Mouse (Mus musculus) intestine, embryonic 14.5 days (tissue): ENCODE data around the gene Pdlim4. TPM values are rescaled to one million over a fixed set of nuclear protein-coding genes. Genes with fewer than 3 reads are reported as not detected.

ENCODE experiments used
- ATAC-seq: fragments of 200-750 bp; cut with Nextera tagmentation; replicated peaks from 2 replicates; pipeline ENCODE4 v1.8.0; 2017; ENCODE audit warnings: low read depth, moderate number of reproducible peaks, moderate TSS enrichment, moderate library complexity; ENCODE audit not compliant: low FRiP score, low TSS enrichment
- DNase-seq: peaks from one replicate; pipeline ENCODE4 v3.0.0-alpha.2; 2018; ENCODE audit warnings: low spot score
- H3K27ac ChIP-seq: fragments of 300-500 bp; sonication (generic); 2 replicates; pipeline ENCODE4 v1.5.1; 2014; ENCODE audit warnings: low read depth, mild to moderate bottlenecking, control low read depth
- H3K27me3 ChIP-seq: fragments of 300-500 bp; sonication (generic); replicated peaks from 2 replicates; pipeline ENCODE4 v1.6.1; 2014; ENCODE audit warnings: low read length, control low read depth; ENCODE audit not compliant: control insufficient read depth, insufficient read depth
- H3K36me3 ChIP-seq: fragments of 300-500 bp; sonication (generic); 2 replicates; pipeline ENCODE4 v1.6.1; 2014; ENCODE audit warnings: low read length, control low read depth; ENCODE audit not compliant: control insufficient read depth, insufficient read depth
- H3K4me1 ChIP-seq: fragments of 300-500 bp; sonication (generic); replicated peaks from 2 replicates; pipeline ENCODE4 v1.6.1; 2014; ENCODE audit warnings: low read length, control low read depth, mixed read lengths; ENCODE audit not compliant: control insufficient read depth, insufficient read depth
- H3K4me2 ChIP-seq: fragments of 300-500 bp; sonication (generic); 2 replicates; pipeline ENCODE4 v1.6.1; 2014; ENCODE audit warnings: low read length
- H3K4me3 ChIP-seq: fragments of 300-500 bp; sonication (generic); 2 replicates; pipeline ENCODE4 v1.5.1; 2014; ENCODE audit warnings: low read depth, low read length, control low read depth, mixed read lengths
- H3K9ac ChIP-seq: fragments of 300-500 bp; sonication (generic); 2 replicates; pipeline ENCODE4 v1.6.1; 2014; ENCODE audit warnings: mild to moderate bottlenecking, low read length
- H3K9me3 ChIP-seq: fragments of 300-500 bp; sonication (generic); 2 replicates; pipeline ENCODE4 v1.6.1; 2016; ENCODE audit warnings: low read length, control low read depth; ENCODE audit not compliant: control insufficient read depth
- WGBS: fragments of 180-500 bp; shearing (Covaris S2); extraction: QIAGEN DNeasy Blood & Tissue Kit; methylation state at CpG from one replicate; pipeline ENCODE4 v1.1.7; 2014; 5-methylcytosine and 5-hydroxymethylcytosine counted together
- polyA plus RNA-seq: library from polyadenylated mRNA; unstranded; fragments of >200 nt; fragmentation: Nextera tagmentation; extraction: Ambion mirVana; gene quantifications from 2 replicates; pipeline ENCODE4 v1.2.1, GENCODE M21; 2014

Pdlim4 gene
- polyA plus RNA-seq, 1 experiment from 2014 or later, result 48.2 TPM

DNA sequence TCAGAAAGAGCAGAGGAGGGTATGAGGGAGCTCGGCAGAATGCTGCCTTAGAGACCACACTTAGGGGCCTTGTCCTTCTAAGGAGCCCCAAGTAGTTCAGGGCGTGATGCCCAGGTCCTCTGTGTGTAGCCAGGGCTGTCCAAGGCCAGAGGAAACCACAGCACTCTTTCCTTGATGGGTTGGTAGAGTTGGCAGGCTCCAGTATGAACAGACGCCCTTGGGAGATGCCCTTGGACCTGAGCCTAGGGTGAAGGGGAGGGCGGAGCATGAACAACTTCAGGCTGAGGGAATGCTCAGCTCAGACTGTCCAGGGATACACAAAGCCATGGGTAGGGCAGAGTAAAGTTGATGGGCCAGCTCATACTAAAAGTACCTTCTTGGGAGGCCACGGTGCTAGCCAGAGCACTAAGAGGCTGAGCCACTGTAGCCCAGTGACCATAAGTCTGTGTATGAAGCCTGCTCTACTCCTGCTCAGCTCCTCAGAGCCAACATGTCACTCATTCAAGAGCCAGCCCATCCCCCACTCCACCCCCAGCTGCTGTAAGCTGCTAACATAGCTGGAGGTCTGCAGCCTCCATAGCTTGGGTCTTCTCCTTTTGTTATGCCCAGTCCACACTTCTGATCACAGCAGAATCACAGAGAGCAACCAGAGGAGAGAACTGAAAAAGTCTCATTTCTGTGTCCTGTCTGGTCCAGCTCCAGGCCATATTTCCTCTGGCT lies 3.1 kb upstream of the Pdlim4 start:
- Histone ChIP-seq H3K4me2 (no peak overlapping the region), H3K36me3 (no peaks in the 10 kb centered on the region), H3K27me3 (no peaks in the 10 kb centered on the region), H3K4me1 (peaks cover 9% of the 10 kb centered on the region), H3K4me3 (no peak overlapping the region), H3K27ac (no peak overlapping the region), H3K9me3 (no peaks in the 10 kb centered on the region), H3K9ac (no peak overlapping the region)
- DNase-seq (no peak), ATAC-seq (no peak)
- WGBS, result 88% methylated on average over 5 of the region's 5 CpGs

DNA sequence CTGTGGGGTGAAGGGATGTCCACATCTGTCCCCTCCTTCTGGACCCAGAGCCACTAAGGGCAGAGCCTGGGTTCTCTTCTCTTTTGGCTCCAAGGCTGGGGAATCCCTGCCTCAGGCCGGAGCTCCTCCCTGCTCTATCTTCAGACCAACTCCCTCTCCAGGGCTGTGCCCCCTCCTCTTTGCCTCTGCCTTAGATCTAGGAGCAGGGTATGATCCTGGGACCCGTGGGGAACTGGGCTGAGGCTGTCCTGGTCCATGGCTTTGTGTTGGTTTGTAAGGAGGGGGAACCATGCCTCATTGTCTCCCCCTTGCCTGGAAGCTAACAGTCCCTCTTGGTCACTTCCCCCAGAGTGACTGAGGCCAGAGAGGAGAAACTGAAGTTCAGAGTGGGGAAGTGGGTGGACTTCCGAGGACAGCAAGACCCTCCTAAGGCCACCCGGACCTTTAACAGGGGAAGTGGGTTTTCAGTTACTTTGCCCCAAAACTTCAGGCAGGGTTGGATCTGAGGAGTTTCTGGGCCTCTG lies 756 bp downstream of the Pdlim4 start:
- H3K27me3 ChIP-seq, result no peaks in the 10 kb centered on the region
- H3K4me2 ChIP-seq, result peak overlapping the region; percentile 83
- WGBS, result 19% methylated on average over 4 of the region's 4 CpGs
- DNase-seq (no peak), ATAC-seq (no peak)
- H3K9me3 ChIP-seq, result no peaks in the 10 kb centered on the region
- H3K4me1 ChIP-seq, result peaks cover 20% of the 10 kb centered on the region
- H3K36me3 ChIP-seq, result no peaks in the 10 kb centered on the region
- peak overlapping the region; percentile 80 for H3K9ac ChIP-seq
- peak overlapping the region; percentile 74 for H3K27ac ChIP-seq
- peak overlapping the region; percentile 64 for H3K4me3 ChIP-seq

DNA sequence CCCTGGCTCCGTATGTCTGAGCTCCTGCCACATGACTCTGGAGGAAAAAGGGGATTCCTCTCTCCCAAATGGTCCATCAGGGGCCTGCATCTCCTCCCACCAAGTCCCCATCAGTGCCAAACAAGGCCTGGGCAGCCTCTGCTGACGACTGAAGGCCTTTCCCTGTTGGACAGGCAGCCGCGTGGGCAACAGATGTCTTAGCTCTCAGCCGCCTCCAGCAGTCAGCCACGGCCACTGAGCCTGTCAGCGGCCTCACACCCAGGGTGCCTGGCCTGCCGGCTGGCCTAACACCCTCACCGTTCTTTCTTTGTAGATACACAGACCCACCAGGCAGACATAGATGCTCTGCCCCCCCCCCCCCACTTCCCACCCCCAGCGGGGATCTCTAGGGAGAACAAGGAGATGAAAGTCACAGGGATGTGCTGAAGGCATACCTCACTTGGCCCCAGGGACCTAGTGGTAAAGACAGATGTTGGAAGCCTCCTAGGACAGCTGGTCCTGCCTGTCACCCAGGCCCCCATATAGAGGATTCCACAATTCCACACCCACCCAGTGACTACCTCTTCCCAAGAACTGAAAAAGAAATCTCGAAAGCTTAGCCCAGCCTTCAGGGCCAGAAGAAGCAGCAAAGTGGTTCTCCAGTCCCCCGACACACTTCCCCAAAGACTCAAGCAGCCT lies 1.4 kb downstream of the Pdlim4 start:
- Histone ChIP-seq H3K9ac (peak overlapping the region; percentile 80), H3K27me3 (no peaks in the 10 kb centered on the region), H3K36me3 (no peaks in the 10 kb centered on the region), H3K4me2 (peak overlapping the region; percentile 83), H3K27ac (peak overlapping the region; percentile 74), H3K4me3 (peak overlapping the region; percentile 64), H3K4me1 (peaks cover 25% of the 10 kb centered on the region), H3K9me3 (no peaks in the 10 kb centered on the region)
- no peak for ATAC-seq
- no peak for DNase-seq
- 25% methylated on average over 12 of the region's 12 CpGs for WGBS

DNA sequence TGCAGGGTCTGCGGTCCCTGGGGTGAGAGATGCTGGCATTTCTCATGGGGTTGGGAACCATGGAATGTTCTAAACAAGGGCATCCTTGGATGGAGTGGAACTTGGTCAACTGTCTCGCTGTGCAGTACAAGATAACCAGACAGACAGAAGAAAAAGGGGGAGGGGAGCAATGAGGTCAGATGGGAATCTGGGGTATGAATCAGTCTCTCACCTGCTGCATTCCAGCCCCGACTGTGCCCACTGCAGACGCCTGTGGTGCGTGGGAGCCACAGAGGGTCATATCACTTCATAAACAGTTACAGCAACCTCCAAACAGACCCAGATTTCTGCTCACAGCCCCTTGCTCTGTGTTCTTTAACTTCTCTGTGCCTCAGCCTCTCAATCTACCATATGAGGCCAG lies 2.4 kb downstream of the Pdlim4 start:
- ATAC-seq (no peak), DNase-seq (no peak)
- Histone ChIP-seq H3K9ac (no peak overlapping the region), H3K9me3 (no peaks in the 10 kb centered on the region), H3K4me3 (no peak overlapping the region), H3K36me3 (0 out of 2 replicates have a peak, but pooled peaks cover 4% of the 10 kb centered on the region), H3K4me1 (peaks cover 29% of the 10 kb centered on the region), H3K4me2 (peak overlapping the region; percentile 83; the same call in 1 of the 2 replicates), H3K27ac (no peak overlapping the region), H3K27me3 (no peaks in the 10 kb centered on the region)
- 67% methylated on average over 5 of the region's 5 CpGs for WGBS

DNA sequence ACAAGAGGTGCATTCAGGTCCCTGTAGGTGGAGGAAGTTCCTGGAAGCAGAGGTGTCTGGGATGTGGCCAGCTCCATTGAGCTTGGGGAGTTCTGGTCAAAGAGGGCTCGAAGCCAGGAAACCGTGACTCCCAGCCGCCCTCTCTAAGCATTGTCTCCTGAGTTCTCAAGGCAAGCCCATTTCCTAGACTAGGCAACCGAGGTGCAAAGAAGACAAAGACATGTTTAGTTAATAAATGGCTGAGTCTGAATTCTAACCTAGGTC lies 3.0 kb downstream of the Pdlim4 start:
- Histone ChIP-seq H3K9ac (no peak overlapping the region), H3K4me3 (no peak overlapping the region), H3K4me2 (no peak overlapping the region), H3K36me3 (0 out of 2 replicates have a peak, but pooled peaks cover 4% of the 10 kb centered on the region), H3K4me1 (peaks cover 33% of the 10 kb centered on the region), H3K9me3 (no peaks in the 10 kb centered on the region), H3K27ac (no peak overlapping the region), H3K27me3 (no peaks in the 10 kb centered on the region)
- no peak for DNase-seq
- 91% methylated on average over 4 of the region's 4 CpGs for WGBS
- no peak for ATAC-seq

DNA sequence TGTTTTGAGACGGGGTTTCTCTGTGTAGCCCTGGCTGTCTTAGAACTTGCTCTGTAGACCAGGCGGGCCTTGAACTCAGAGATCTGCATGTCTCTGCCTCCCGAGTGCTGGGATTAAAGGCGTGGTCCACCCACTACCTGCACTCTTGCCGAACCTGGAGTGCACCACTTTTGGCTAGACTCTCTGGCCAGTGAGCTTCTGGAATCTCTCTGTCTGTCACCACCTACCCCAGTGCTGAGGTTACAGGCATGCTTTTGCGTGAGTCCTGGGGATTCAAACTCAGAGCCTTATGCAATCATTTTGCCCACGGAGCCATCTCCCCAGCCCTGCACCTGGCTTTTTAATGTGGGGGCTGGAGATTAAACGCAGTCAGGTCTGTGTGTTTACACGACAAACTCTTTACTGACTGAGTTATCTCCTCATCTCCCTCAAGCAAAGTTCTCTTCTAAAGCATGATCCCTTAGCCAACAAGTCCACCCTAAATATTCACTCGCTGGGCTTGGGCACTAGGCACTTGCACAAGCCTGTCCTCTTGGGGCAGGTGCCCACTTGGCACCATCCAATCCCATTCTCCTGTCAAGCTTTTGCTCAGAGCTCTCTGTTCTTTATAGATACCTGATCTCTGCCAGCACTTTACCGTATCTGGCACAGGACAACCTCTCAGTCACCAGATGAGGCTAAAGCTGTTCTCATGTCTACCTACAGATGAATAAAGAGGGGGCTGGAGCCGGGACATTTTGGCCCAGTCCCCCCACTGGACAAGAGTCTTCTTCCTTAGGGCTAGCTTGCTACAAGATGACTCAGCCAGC lies 3.5 kb downstream of the Pdlim4 start:
- H3K27ac ChIP-seq, result no peak overlapping the region
- H3K4me1 ChIP-seq, result peaks cover 38% of the 10 kb centered on the region
- no peaks in the 10 kb centered on the region for H3K27me3 ChIP-seq
- H3K4me3 ChIP-seq, result no peak overlapping the region
- H3K4me2 ChIP-seq, result no peak overlapping the region
- ATAC-seq, result no peak
- DNase-seq, result no peak
- 0 out of 2 replicates have a peak, but pooled peaks cover 4% of the 10 kb centered on the region for H3K36me3 ChIP-seq
- H3K9ac ChIP-seq, result no peak overlapping the region
- H3K9me3 ChIP-seq, result no peaks in the 10 kb centered on the region
- WGBS, result 76% methylated on average over 12 of the region's 12 CpGs

DNA sequence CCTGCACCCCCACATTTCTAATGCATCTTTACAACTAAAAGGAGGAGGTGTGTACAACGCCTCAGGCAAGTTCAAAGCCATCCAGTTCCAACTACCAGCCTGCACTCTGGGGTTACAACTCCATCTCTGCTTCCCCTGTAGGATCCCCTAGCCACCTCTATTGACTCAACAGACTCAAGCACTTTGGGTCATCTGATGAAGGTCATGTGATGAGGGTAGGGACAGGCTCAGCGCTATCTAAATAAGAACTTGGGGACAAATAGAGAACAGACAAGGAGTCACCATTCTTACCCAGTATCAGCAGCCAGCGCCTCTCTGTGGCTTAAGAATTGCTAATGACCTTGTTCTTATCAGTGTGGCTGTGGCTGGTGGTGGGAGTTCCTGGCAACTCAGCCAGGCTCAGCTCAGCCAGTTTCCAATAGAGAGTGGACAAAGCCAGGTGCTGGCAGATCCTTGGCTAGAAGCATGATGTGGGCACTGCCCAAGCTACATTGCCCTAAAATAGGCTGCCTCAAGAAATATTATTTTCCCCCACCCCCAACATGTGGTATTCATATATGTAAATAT lies 4.3 kb downstream of the Pdlim4 start:
- H3K9me3 ChIP-seq, result no peaks in the 10 kb centered on the region
- H3K4me2 ChIP-seq, result no peak overlapping the region
- H3K4me3 ChIP-seq, result no peak overlapping the region
- peaks cover 44% of the 10 kb centered on the region for H3K4me1 ChIP-seq
- no peaks in the 10 kb centered on the region for H3K27me3 ChIP-seq
- 75% methylated on average over 3 of the region's 3 CpGs for WGBS
- DNase-seq (no peak), ATAC-seq (no peak)
- H3K36me3 ChIP-seq, result 0 out of 2 replicates have a peak, but pooled peaks cover 8% of the 10 kb centered on the region
- no peak overlapping the region for H3K27ac ChIP-seq
- no peak overlapping the region for H3K9ac ChIP-seq

DNA sequence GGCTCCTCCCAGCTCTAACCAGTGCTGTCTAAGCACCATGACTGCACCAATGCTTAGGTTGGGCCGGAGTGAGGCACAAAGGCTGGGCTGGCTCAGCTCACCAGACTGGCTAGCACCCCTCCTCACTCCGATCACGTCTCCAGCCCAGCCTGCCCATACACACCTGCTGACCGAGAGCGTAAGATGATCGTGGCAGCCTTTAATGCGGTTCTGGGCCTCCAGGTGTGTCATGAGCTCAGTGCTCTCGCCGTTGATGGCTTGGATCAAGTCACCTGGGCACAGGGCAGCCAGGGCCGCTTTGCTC lies 5.4 kb downstream of the Pdlim4 start:
- Histone ChIP-seq H3K4me3 (no peak overlapping the region), H3K9ac (no peak overlapping the region), H3K36me3 (0 out of 2 replicates have a peak, but pooled peaks cover 9% of the 10 kb centered on the region), H3K4me2 (no peak overlapping the region), H3K9me3 (no peaks in the 10 kb centered on the region), H3K27me3 (no peaks in the 10 kb centered on the region), H3K4me1 (peaks cover 54% of the 10 kb centered on the region), H3K27ac (no peak overlapping the region)
- no peak for DNase-seq
- ATAC-seq, result no peak
- WGBS, result 88% methylated on average over 10 of the region's 10 CpGs
